Mouse (Mus musculus): ENCODE measurements at regions not wholly inside any gene's neighbourhood (a gene's known extent, or its start where the extent isn't known, plus 50 kb on each side); places are given as distances from the start of the nearest gene placed in this dataset.
A peak's percentile ranks its signal among the peaks of the same experiment; 100 is the strongest.

DNA sequence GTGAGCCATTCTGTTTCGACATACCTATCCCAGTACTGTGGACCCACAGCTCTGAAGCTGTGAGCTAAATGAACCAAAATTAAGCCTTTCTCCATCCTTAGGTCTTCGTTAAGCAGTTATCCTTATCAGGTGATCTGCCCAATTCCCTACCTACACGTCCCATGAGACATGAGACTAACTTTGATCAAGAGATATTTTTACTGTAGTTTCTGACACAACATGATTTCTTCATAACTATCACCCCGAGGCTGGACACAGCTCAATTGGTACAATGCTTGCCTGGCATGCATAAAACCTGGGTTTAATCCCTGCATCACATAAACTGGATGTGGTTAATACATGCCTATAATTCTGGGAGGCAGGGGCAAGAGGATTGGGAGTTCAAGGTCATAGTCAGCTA is 82.2 kb upstream of the Elovl6 start:
- DNase-seq (ENCODE audit: low spot score), result no peak

DNA sequence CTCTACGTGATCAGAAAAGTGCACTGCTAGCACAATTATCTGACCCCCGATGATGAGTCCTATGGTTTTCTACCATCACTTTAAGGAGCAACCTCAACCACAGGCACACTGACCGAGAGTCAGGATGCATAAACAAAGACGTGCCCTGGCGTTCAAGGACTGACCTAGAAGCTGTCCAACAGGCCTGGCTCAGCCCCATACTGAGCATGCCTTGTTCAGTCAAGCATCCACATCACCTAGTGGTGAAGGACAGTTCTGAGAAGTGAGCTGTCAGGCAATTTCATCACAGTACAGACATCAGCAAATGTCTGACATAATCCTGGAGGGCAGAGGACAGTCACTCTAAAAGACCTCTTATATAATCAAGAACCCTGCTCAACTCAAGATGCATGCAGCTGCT is 81.5 kb upstream of the Elovl6 start:
- no peak for DNase-seq (ENCODE audit: low spot score)

GRCm38 (mm10) chr3:129470088-129470487 is 62.1 kb upstream of the Elovl6 start:
- no peak for DNase-seq (ENCODE audit: low spot score)

DNA sequence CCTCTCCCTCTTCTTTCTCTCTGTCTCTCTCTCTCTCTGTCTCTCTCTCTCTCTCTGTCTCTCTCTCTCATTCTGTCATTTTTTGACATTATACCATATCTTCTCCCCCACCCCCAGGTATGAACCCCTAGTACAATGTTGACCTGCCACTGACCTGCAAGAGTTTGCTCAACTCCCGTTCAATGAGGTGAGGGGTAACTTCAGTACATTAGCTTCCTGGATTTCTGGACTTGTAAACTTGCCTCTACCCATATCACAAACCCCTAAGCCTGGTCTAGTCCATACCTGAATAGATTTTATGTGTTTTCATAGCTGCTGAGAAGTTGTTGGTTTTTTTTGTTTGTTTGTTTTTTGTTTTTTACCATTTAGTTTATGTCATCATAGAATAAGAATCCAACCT is 60.8 kb upstream of the Elovl6 start:
- no peak for DNase-seq (ENCODE audit: low spot score)

- DNase-seq (ENCODE audit: low spot score), result no peak
Measured at GRCm38 (mm10) chr3:129472008-129472407, 60.1 kb upstream of the Elovl6 start.

DNA sequence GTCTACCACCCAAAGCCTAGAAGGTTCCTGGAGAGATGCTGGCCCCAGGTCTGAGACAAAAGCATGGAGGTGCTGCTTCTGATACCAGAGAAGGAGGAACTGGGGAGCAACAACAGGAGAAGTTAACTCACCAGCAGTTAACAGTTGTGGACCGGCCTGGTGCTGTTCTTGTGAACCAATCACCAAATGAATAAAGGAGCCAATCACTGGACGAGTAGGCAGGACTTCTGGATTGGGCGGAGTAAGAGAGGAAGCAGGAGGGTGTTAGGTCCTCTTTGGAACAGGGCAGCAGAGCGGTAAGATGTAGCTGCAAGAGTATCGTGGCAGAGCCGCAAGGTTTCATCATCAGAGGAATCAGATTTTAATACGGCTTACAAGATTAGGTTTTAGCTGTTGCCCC is 57.7 kb upstream of the Elovl6 start:
- peak; percentile 21 for DNase-seq (ENCODE audit: low spot score)

- no peak for DNase-seq (ENCODE audit: low spot score)
Measured at GRCm38 (mm10) chr3:129476250-129476649, 55.9 kb upstream of the Elovl6 start.

GRCm38 (mm10) chr3:129478093-129478492 is 54.1 kb upstream of the Elovl6 start:
- DNase-seq (ENCODE audit: low spot score), result no peak

- no peak for DNase-seq (ENCODE audit: low spot score)
Measured at GRCm38 (mm10) chr3:129481293-129481692, 50.9 kb upstream of the Elovl6 start.

All from testis, postnatal 14 days (tissue).